Comparison of ENCODE assay signal across 10 mouse cellular contexts in the genomic region with DNA sequence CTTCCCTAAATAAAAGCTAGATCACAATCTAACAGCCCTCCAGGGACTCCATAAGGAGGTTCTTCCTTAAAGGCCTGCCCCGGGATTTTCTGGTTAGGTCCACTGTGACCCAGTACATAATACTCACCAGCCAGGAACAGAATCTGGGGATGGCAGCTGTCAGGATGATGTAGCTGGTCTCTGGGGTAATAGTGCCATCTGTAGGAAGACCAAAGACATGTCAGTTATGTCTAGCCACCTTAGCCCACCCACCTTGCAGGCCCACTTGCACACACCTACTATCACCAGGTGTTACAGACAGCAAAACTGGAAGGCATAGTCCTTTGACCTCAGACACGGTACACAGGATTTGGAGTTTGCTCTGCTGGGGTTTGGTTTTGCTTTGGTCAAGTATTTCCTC.
DNase-seq lines count a peak whose midpoint lies in the region; ATAC-seq and TF ChIP-seq lines count a peak whose summit lies in the region.
"Had no signal": no experiment of that assay in that cellular context is flagged by ENCODE, and none has a peak within 500 bp of the region (broad histone marks: within the 10 kb centered on the region; RNA-seq: fewer than 3 reads in every experiment).

No protein-coding gene starts in this region.

- H3K27ac ChIP-seq in forebrain, embryonic 14.5 days (ENCODE audit: low read depth, low read length): no peak overlapping the region
- H3K27ac ChIP-seq in forebrain, embryonic 16.5 days (ENCODE audit: low read length): no peak overlapping the region
- H3K27ac ChIP-seq in liver, postnatal 0 days (ENCODE audit: low read depth): no peak overlapping the region
- no peak overlapping the region for H3K27ac ChIP-seq in liver, embryonic 11.5 days (ENCODE audit: low read depth, low read length)
- no peak overlapping the region for H3K27ac ChIP-seq in cortical plate, adult 2 months (ENCODE audit: insufficient read depth, low read length)
- no peak overlapping the region for H3K27ac ChIP-seq in stomach, postnatal 0 days (replicated peaks)
- H3K27ac ChIP-seq: liver, embryonic 13.5 days had no signal

- peak; percentile 52 for TF ChIP-seq CTCF in liver, postnatal 0 days (IDR thresholded peaks at IDR 0.05; ENCODE audit: low read depth)
- TF ChIP-seq CTCF in cortical plate, adult 2 months (IDR thresholded peaks at IDR 0.05; ENCODE audit: extremely low read depth, insufficient read depth, low read length): peak; percentile 37; the same call in 1 of the 2 replicates
- peak; percentile 60 for TF ChIP-seq CTCF in stomach, postnatal 0 days (IDR thresholded peaks at IDR 0.05; ENCODE audit: low read depth)

- H3K9me3 ChIP-seq in forebrain, embryonic 14.5 days (replicated peaks; ENCODE audit: control insufficient read depth, low read length): no peaks in the 10 kb centered on the region
- no peaks in the 10 kb centered on the region for H3K9me3 ChIP-seq in forebrain, embryonic 16.5 days (ENCODE audit: control insufficient read depth, low read length)
- H3K9me3 ChIP-seq in liver, postnatal 0 days (ENCODE audit: low read length): no peaks in the 10 kb centered on the region
- no peaks in the 10 kb centered on the region for H3K9me3 ChIP-seq in liver, embryonic 11.5 days (ENCODE audit: control insufficient read depth, low read length)
- no peaks in the 10 kb centered on the region for H3K9me3 ChIP-seq in stomach, postnatal 0 days (ENCODE audit: control insufficient read depth, low read length)
- H3K9me3 ChIP-seq: liver, embryonic 13.5 days had no signal

- no peak for ATAC-seq in forebrain, embryonic 14.5 days
- no peak for ATAC-seq in forebrain, embryonic 16.5 days
- no peak for ATAC-seq in liver, postnatal 0 days
- no peak for ATAC-seq in liver, embryonic 11.5 days (replicated peaks; ENCODE audit: low FRiP score)
- no peak for ATAC-seq in stomach, postnatal 0 days (ENCODE audit: low FRiP score, low TSS enrichment)

- H3K36me3 ChIP-seq in forebrain, embryonic 14.5 days (ENCODE audit: control insufficient read depth, insufficient read depth, low read length): peaks cover 95% of the 10 kb centered on the region
- peaks cover 58% of the 10 kb centered on the region for H3K36me3 ChIP-seq in forebrain, embryonic 16.5 days (ENCODE audit: control insufficient read depth, insufficient read depth)
- H3K36me3 ChIP-seq in liver, postnatal 0 days (replicated peaks; ENCODE audit: insufficient read depth, low read length): peaks cover 40% of the 10 kb centered on the region
- H3K36me3 ChIP-seq in liver, embryonic 11.5 days (ENCODE audit: control insufficient read depth, insufficient read depth, low read length): peaks cover 7% of the 10 kb centered on the region; the same call in 1 of the 2 replicates
- H3K36me3 ChIP-seq in stomach, postnatal 0 days (ENCODE audit: control insufficient read depth, insufficient read depth, low read length): peaks cover 18% of the 10 kb centered on the region

- H3K4me1 ChIP-seq in forebrain, embryonic 14.5 days (ENCODE audit: control insufficient read depth, insufficient read depth, low read length): no peaks in the 10 kb centered on the region
- no peaks in the 10 kb centered on the region for H3K4me1 ChIP-seq in forebrain, embryonic 16.5 days (replicated peaks; ENCODE audit: control insufficient read depth, insufficient read depth, low read length)
- no peaks in the 10 kb centered on the region for H3K4me1 ChIP-seq in liver, postnatal 0 days (ENCODE audit: insufficient read depth)
- H3K4me1 ChIP-seq in liver, embryonic 11.5 days (replicated peaks; ENCODE audit: control insufficient read depth, insufficient read depth, low read length): no peaks in the 10 kb centered on the region
- H3K4me1 ChIP-seq in cortical plate, adult 2 months (ENCODE audit: control insufficient read depth, insufficient read depth, low read length): peaks cover 3% of the 10 kb centered on the region; the same call in 1 of the 2 replicates
- H3K4me1 ChIP-seq in stomach, postnatal 0 days (replicated peaks; ENCODE audit: control insufficient read depth, insufficient read depth): no peaks in the 10 kb centered on the region
- H3K4me1 ChIP-seq: liver, embryonic 13.5 days had no signal

- no peak for TF ChIP-seq EP300 in liver, postnatal 0 days (IDR thresholded peaks at IDR 0.05; ENCODE audit: low read depth)
- no peak for TF ChIP-seq EP300 in stomach, postnatal 0 days (optimal IDR thresholded peaks at IDR 0.05)

- no peak for TF ChIP-seq POLR2A in cortical plate, adult 2 months (IDR thresholded peaks at IDR 0.05; ENCODE audit: extremely low read depth, insufficient read depth, low read length)

- no peak overlapping the region for H3K9ac ChIP-seq in forebrain, embryonic 14.5 days (ENCODE audit: low read length)
- no peak overlapping the region for H3K9ac ChIP-seq in forebrain, embryonic 16.5 days (replicated peaks; ENCODE audit: low read depth, low read length)
- H3K9ac ChIP-seq in liver, postnatal 0 days (replicated peaks): no peak overlapping the region
- no peak overlapping the region for H3K9ac ChIP-seq in liver, embryonic 11.5 days (ENCODE audit: low read depth, low read length)
- no peak overlapping the region for H3K9ac ChIP-seq in stomach, postnatal 0 days (ENCODE audit: low read length)
- H3K9ac ChIP-seq: liver, embryonic 13.5 days had no signal

- H3K4me2 ChIP-seq in forebrain, embryonic 14.5 days (ENCODE audit: low read length): no peak overlapping the region
- H3K4me2 ChIP-seq in forebrain, embryonic 16.5 days (ENCODE audit: low read length): no peak overlapping the region
- H3K4me2 ChIP-seq in liver, postnatal 0 days (ENCODE audit: low read depth, low read length): no peak overlapping the region
- no peak overlapping the region for H3K4me2 ChIP-seq in liver, embryonic 11.5 days
- no peak overlapping the region for H3K4me2 ChIP-seq in stomach, postnatal 0 days (replicated peaks; ENCODE audit: low read depth)
- H3K4me2 ChIP-seq: liver, embryonic 13.5 days had no signal

- H3K27me3 ChIP-seq in forebrain, embryonic 14.5 days (replicated peaks; ENCODE audit: control insufficient read depth, insufficient read depth, low read length): no peaks in the 10 kb centered on the region
- H3K27me3 ChIP-seq in forebrain, embryonic 16.5 days (replicated peaks; ENCODE audit: control insufficient read depth, insufficient read depth, low read length): no peaks in the 10 kb centered on the region
- no peaks in the 10 kb centered on the region for H3K27me3 ChIP-seq in liver, postnatal 0 days (ENCODE audit: insufficient read depth, low read length)
- no peaks in the 10 kb centered on the region for H3K27me3 ChIP-seq in liver, embryonic 11.5 days (replicated peaks; ENCODE audit: control insufficient read depth, insufficient read depth, low read length)
- H3K27me3 ChIP-seq in stomach, postnatal 0 days (ENCODE audit: control insufficient read depth, insufficient read depth, low read length): no peaks in the 10 kb centered on the region
- H3K27me3 ChIP-seq: liver, embryonic 13.5 days had no signal

- DNase-seq in forebrain, embryonic 14.5 days (ENCODE audit: low spot score): peak; percentile 15
- DNase-seq in liver, postnatal 0 days: no peak
- DNase-seq in liver, embryonic 11.5 days (ENCODE audit: low spot score): no peak
- DNase-seq in stomach, postnatal 0 days (ENCODE audit: low spot score): no peak
- no peak for DNase-seq in testis, postnatal 14 days (ENCODE audit: low spot score)
- no peak for DNase-seq in layer of hippocampus, postnatal 14 days (ENCODE audit: low spot score in 2 of 2)
- DNase-seq: liver, embryonic 13.5 days had no signal

- WGBS in forebrain, embryonic 14.5 days: 74% methylated on average over 2 of the region's 2 CpGs
- WGBS in forebrain, embryonic 16.5 days: 65% methylated on average over 2 of the region's 2 CpGs
- WGBS in liver, postnatal 0 days (ENCODE audit: insufficient replicate concordance): 68% methylated on average over 2 of the region's 2 CpGs
- 69% methylated on average over 2 of the region's 2 CpGs for WGBS in liver, embryonic 11.5 days
- 57% methylated on average over 2 of the region's 2 CpGs for WGBS in stomach, postnatal 0 days

- H3K4me3 ChIP-seq in forebrain, embryonic 14.5 days (ENCODE audit: low read depth, low read length): no peak overlapping the region
- no peak overlapping the region for H3K4me3 ChIP-seq in forebrain, embryonic 16.5 days (replicated peaks; ENCODE audit: low read length)
- no peak overlapping the region for H3K4me3 ChIP-seq in liver, postnatal 0 days (ENCODE audit: low read depth, low read length)
- no peak overlapping the region for H3K4me3 ChIP-seq in liver, embryonic 11.5 days (ENCODE audit: low read depth, low read length)
- H3K4me3 ChIP-seq in cortical plate, adult 2 months (ENCODE audit: insufficient read depth, low read length): no peak overlapping the region
- H3K4me3 ChIP-seq in stomach, postnatal 0 days (ENCODE audit: low read depth, low read length): no peak overlapping the region
- H3K4me3 ChIP-seq: erythroblast, embryonic 14.5 days; liver, embryonic 13.5 days had no signal
